Mouse (Mus musculus) liver, postnatal 0 days (tissue): ENCODE results near the gene Gm20388.

Source experiments
- CTCF ChIP-seq: sonication (generic); IDR thresholded peaks from 2 replicates; pipeline ENCODE4 v1.5.1; 2016; ENCODE audit warnings: antibody characterized with exemption, low read depth
- EP300 ChIP-seq: IDR thresholded peaks from 2 replicates; pipeline ENCODE4 v1.6.1; 2016; ENCODE audit warnings: antibody characterized with exemption, low read depth, mild to moderate bottlenecking

DNA sequence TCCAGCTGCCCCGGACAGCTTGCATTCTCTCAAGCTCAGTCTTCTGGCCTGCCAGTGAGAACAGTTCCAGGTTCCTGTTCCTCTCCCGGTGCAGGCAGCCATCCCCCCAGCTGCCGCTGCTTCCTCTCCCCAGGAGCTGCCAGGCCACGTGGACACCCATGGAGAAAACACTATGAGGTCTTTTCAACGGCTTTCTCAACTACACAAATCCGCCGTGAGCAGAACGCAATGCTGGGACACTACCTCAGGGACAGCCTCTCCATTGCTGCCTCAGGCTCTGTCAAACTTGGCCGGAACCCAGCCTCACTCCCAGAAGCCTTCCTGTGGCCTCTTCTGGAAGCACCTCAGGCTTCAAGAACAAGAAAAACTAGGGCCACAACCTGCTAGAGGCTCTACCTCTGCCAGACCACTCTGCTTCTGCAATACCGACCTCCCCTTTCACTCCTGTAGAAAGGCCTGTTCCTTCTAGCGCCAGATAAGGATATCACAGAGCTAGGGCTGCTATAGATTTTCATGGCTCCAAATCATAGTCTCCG, 2852.2 kb downstream of the Gm20388 start:
- TF ChIP-seq CTCF (no peak), EP300 (no peak)
